Mouse (Mus musculus) heart, adult 10 weeks (tissue): ENCODE measurements around the gene Msl3l2. TPM values are rescaled to one million over a fixed set of nuclear protein-coding genes. Genes with fewer than 3 reads are reported as not detected.

Experiments used
- polyA plus RNA-seq: library from polyadenylated mRNA; stranded (reverse); fragments of 350-450 nt; fragmentation: Illumina TruSeq; extraction: RNeasy Lipid Tissue Mini Kit (QIAGEN cat#74804); gene quantifications from one replicate; pipeline ENCODE4 v1.2.3, GENCODE M21; 2014; ENCODE audit warnings: low read depth, low replicate concordance

Gene Msl3l2
- polyA plus RNA-seq = 1.0 TPM

GRCm38 (mm10) chr10:56106333-56106995 lies at the start of gene Msl3l2:
Gene Msl3l2 (plus strand): TSS chr10:56106917.

Other genes starting within 250 kb of the Msl3l2 start
- 3.0 TPM for gene Tbc1d32, start 121.8 kb downstream of the Msl3l2 start, polyA plus RNA-seq